Mouse (Mus musculus): Measurements from ENCODE around the gene Muc13. TPM values are rescaled to one million over a fixed set of nuclear protein-coding genes. Genes with fewer than 3 reads are reported as not detected.

Muc13 gene
- polyA plus RNA-seq, 1 experiment from 2014 or later: 1.2 TPM

DNA sequence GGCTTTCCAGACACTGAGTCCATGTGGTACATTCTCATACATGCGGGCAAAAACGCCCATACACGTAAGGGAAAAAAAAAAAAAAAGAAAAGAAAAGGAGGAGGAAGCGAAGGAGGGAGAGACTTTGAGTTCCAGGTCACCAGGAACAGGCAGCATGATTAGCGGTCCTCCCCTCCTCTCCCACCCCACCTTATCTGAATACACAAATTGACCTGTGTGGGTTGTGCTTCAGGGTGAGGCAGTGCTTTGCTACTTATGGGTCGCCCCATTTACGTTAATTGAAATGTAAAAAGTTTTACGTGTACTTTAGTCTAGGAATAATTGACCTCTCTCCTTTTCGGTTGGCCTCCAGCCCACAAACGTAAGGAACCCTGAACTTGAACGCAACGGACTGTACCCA is 27.5 kb upstream of the Muc13 start:
- Histone ChIP-seq H3K9ac (replicated peaks) (no peak overlapping the region), H3K27me3 (ENCODE audit: insufficient read depth, low read length) (no peaks in the 10 kb centered on the region), H3K4me3 (ENCODE audit: low read depth, low read length) (no peak overlapping the region), H3K9me3 (ENCODE audit: low read length) (no peaks in the 10 kb centered on the region), H3K27ac (ENCODE audit: low read depth) (no peak overlapping the region), H3K4me2 (ENCODE audit: low read depth, low read length) (no peak overlapping the region), H3K4me1 (ENCODE audit: insufficient read depth) (peaks cover 12% of the 10 kb centered on the region), H3K36me3 (replicated peaks; ENCODE audit: insufficient read depth, low read length) (peaks cover 10% of the 10 kb centered on the region)
- TF ChIP-seq CTCF (IDR thresholded peaks at IDR 0.05; ENCODE audit: low read depth) (no peak), EP300 (IDR thresholded peaks at IDR 0.05; ENCODE audit: low read depth) (no peak)
- WGBS (ENCODE audit: insufficient replicate concordance): 74% methylated on average over 12 of the region's 12 CpGs
- no peak for DNase-seq
- no peak for ATAC-seq

DNA sequence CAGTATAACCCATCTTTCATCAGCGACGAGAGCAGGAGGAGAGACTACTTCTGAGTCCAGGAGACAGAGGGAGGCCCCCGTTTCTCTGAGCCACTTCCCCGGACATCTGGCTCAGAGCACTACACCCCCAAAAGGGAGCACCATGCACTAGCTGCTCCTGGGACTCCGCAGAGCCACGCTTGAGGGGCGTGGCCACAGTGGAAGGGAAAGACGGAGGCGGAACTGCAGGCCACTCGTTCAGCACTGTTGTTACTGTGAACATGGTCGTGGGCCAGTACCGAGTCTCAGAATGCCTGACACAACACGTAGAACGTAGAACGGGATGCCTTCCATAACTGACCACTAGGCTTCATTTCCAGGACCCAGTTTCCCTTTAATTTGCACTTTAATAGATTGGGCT is 27.1 kb upstream of the Muc13 start:
- Histone ChIP-seq H3K9ac (replicated peaks) (no peak overlapping the region), H3K4me1 (ENCODE audit: insufficient read depth) (peaks cover 7% of the 10 kb centered on the region), H3K4me3 (ENCODE audit: low read depth, low read length) (no peak overlapping the region), H3K36me3 (replicated peaks; ENCODE audit: insufficient read depth, low read length) (peaks cover 10% of the 10 kb centered on the region), H3K9me3 (ENCODE audit: low read length) (no peaks in the 10 kb centered on the region), H3K27ac (ENCODE audit: low read depth) (no peak overlapping the region), H3K4me2 (ENCODE audit: low read depth, low read length) (no peak overlapping the region), H3K27me3 (ENCODE audit: insufficient read depth, low read length) (no peaks in the 10 kb centered on the region)
- WGBS (ENCODE audit: insufficient replicate concordance): 74% methylated on average over 15 of the region's 15 CpGs
- DNase-seq (no peak), ATAC-seq (no peak)
- TF ChIP-seq CTCF (IDR thresholded peaks at IDR 0.05; ENCODE audit: low read depth) (no peak), EP300 (IDR thresholded peaks at IDR 0.05; ENCODE audit: low read depth) (no peak)

DNA sequence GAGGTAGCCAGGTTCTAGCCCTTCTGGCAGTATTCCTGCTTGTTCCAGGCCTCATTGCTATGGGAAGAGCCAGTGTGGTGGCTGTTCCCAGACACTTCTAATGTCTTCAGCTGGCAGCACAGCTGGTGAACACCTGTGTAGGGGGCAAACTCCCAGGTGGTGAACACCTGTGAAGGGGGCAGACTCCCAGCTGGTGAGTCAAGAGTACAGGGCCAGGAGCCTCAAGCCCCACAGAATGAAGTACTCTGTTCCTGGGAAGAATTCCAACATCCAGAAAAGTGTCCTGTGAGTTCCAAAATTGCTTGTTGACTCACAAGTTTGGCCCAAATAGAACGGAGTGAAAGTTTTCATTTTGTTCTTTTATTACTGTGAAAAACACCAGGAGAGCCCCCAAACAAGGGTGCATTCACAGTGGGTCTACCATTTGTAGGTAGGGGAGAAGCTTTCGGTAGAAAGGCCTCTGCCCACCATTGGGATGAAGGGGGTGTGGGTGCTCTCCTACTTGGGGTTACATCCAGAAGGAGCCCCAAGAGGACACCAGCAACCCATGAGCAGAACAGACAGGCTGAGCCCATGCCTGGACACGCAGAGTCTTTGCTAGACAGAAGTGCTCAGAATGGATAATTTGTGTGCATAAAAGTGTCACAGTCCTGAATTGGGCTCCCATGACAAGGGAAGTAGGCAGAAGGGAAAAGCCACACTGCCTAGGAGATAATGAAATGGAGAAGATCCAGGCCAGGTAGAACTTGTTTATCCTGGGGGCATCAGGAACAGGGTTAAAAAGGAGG is 25.2 kb upstream of the Muc13 start:
- Histone ChIP-seq H3K27me3 (ENCODE audit: insufficient read depth, low read length) (no peaks in the 10 kb centered on the region), H3K9ac (replicated peaks) (no peak overlapping the region), H3K4me2 (ENCODE audit: low read depth, low read length) (no peak overlapping the region), H3K4me3 (ENCODE audit: low read depth, low read length) (no peak overlapping the region), H3K4me1 (ENCODE audit: insufficient read depth) (peaks cover 7% of the 10 kb centered on the region; the same call in 1 of the 2 replicates), H3K27ac (ENCODE audit: low read depth) (no peak overlapping the region), H3K9me3 (ENCODE audit: low read length) (no peaks in the 10 kb centered on the region), H3K36me3 (replicated peaks; ENCODE audit: insufficient read depth, low read length) (peaks cover 10% of the 10 kb centered on the region)
- TF ChIP-seq CTCF (IDR thresholded peaks at IDR 0.05; ENCODE audit: low read depth) (no peak), EP300 (IDR thresholded peaks at IDR 0.05; ENCODE audit: low read depth) (no peak)
- WGBS (ENCODE audit: insufficient replicate concordance): 81% methylated on average over 3 of the region's 3 CpGs
- ATAC-seq (no peak), DNase-seq (no peak)

DNA sequence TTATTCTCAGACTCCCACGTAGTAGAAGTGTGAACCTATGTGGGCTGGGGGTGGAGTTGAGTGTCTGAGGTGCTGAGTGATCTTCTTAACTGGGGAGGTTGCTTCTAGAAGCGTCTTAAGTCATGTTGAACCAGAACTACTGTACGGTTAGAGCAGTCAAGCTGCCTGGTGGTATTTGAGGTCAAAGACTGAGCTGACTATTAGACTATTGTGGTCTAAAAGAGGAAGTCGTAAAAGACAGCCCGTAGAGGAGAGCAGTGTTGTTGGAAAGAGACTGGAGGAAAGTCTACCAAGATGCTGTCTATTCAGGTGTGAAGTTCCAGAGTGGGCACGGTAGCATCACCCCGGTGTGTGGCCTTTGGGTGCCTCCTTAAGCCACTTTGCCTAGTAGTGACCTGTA is 24.0 kb upstream of the Muc13 start:
- Histone ChIP-seq H3K9me3 (ENCODE audit: low read length) (no peaks in the 10 kb centered on the region), H3K27me3 (ENCODE audit: insufficient read depth, low read length) (no peaks in the 10 kb centered on the region), H3K36me3 (replicated peaks; ENCODE audit: insufficient read depth, low read length) (peaks cover 10% of the 10 kb centered on the region), H3K4me2 (ENCODE audit: low read depth, low read length) (no peak overlapping the region), H3K9ac (replicated peaks) (no peak overlapping the region), H3K4me3 (ENCODE audit: low read depth, low read length) (no peak overlapping the region), H3K27ac (ENCODE audit: low read depth) (peak overlapping the region; percentile 57; the same call in 1 of the 2 replicates), H3K4me1 (ENCODE audit: insufficient read depth) (peaks cover 7% of the 10 kb centered on the region; the same call in 1 of the 2 replicates)
- ATAC-seq: peak; percentile 24; the same call in 1 of the 2 replicates
- 33% methylated on average over 7 of the region's 7 CpGs for WGBS (ENCODE audit: insufficient replicate concordance)
- no peak for DNase-seq
- no peak for TF ChIP-seq EP300 (IDR thresholded peaks at IDR 0.05; ENCODE audit: low read depth)
- TF ChIP-seq CTCF (IDR thresholded peaks at IDR 0.05; ENCODE audit: low read depth): no peak

GRCm38 (mm10) chr16:33770778-33771454 is 22.9 kb upstream of the Muc13 start:
- no peak for TF ChIP-seq EP300 (IDR thresholded peaks at IDR 0.05; ENCODE audit: low read depth)
- TF ChIP-seq CTCF (IDR thresholded peaks at IDR 0.05; ENCODE audit: low read depth): no peak
- Histone ChIP-seq H3K4me3 (ENCODE audit: low read depth, low read length) (no peak overlapping the region), H3K4me1 (ENCODE audit: insufficient read depth) (peaks cover 7% of the 10 kb centered on the region; the same call in 1 of the 2 replicates), H3K9ac (replicated peaks) (no peak overlapping the region), H3K27ac (ENCODE audit: low read depth) (no peak overlapping the region), H3K4me2 (ENCODE audit: low read depth, low read length) (no peak overlapping the region), H3K36me3 (replicated peaks; ENCODE audit: insufficient read depth, low read length) (peaks cover 10% of the 10 kb centered on the region), H3K9me3 (ENCODE audit: low read length) (no peaks in the 10 kb centered on the region), H3K27me3 (ENCODE audit: insufficient read depth, low read length) (no peaks in the 10 kb centered on the region)
- WGBS (ENCODE audit: insufficient replicate concordance): 84% methylated on average over 4 of the region's 4 CpGs
- ATAC-seq: no peak
- no peak for DNase-seq

DNA sequence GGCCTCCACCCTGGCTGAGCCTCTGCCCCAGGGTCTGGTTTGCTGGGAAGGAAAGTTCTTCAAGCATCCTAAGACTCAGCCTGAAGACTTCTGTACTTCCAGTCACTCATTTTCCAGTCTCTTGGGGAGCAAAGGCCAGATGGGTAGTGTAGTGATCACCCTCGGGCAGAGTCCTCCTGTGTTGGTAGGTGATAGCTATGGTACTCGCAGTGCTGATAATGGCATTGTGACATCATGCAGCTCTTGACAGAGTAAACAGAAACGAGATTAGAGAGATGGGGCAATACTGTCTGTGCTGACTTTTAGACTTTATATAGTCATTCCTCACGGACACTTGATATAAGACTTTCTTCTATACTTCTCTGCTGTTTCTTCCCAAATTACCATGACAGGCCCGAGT is 21.0 kb upstream of the Muc13 start:
- peak; percentile 96 for ATAC-seq
- peak; percentile 28 for DNase-seq
- Histone ChIP-seq H3K27ac (ENCODE audit: low read depth) (peak overlapping the region; percentile 49), H3K9ac (replicated peaks) (no peak overlapping the region), H3K9me3 (ENCODE audit: low read length) (no peaks in the 10 kb centered on the region), H3K4me3 (ENCODE audit: low read depth, low read length) (no peak overlapping the region), H3K4me2 (ENCODE audit: low read depth, low read length) (no peak overlapping the region), H3K27me3 (ENCODE audit: insufficient read depth, low read length) (no peaks in the 10 kb centered on the region), H3K4me1 (ENCODE audit: insufficient read depth) (peaks cover 11% of the 10 kb centered on the region), H3K36me3 (replicated peaks; ENCODE audit: insufficient read depth, low read length) (no peaks in the 10 kb centered on the region)
- WGBS (ENCODE audit: insufficient replicate concordance): 39% methylated on average over 5 of the region's 5 CpGs
- TF ChIP-seq CTCF (IDR thresholded peaks at IDR 0.05; ENCODE audit: low read depth) (no peak), EP300 (IDR thresholded peaks at IDR 0.05; ENCODE audit: low read depth) (peak; percentile 70; the same call in 1 of the 2 replicates)
